Mouse (Mus musculus) liver, postnatal 0 days (tissue): ENCODE measurements around the gene Pcgf5.

ENCODE experiments used
- CTCF ChIP-seq: sonication (generic); IDR thresholded peaks from 2 replicates; pipeline ENCODE4 v1.5.1; 2016; ENCODE audit warnings: antibody characterized with exemption, low read depth
- EP300 ChIP-seq: IDR thresholded peaks from 2 replicates; pipeline ENCODE4 v1.6.1; 2016; ENCODE audit warnings: antibody characterized with exemption, low read depth, mild to moderate bottlenecking

- TF ChIP-seq CTCF (no peak), EP300 (no peak)
These were observed 14.4 kb downstream of the Pcgf5 start for GRCm38 (mm10) chr19:36362541-36362940.
